ENCODE assay signal across 9 mouse cellular contexts in the genomic region with DNA sequence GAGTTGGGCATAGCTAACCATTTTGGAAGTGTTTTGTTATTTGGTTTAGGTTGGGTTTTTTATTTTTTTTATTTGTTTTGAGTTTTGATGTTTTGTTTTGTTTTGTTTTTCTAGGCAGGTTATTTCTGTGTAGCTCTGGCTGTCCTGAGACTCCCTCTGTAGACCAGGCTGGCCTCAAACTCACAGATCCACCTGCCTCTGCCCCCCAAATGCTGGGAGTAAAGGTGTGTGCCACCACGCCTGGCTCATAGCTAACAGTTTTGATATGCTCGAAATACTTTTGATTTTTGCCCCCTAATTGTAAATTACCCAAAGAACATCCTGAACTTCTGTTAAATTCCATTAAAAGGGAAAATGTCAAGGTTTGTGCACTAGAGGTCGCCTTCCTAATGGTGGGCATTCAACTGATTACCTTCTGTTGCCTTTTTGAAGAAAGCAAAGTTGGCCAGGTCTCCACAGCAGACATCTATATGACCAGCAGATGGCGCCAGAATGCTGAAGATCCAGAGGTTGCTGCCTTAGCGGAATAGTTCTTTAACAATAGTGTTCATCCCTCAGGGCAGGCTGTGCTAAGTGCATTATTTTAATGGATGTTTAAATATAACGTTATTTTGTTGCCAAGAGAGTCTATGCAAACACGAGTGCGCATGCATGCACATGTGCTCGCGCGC.
DNase-seq lines count a peak whose midpoint lies in the region; ATAC-seq and TF ChIP-seq lines count a peak whose summit lies in the region.
"Had no signal": no experiment of that assay in that cellular context is flagged by ENCODE, and none has a peak within 500 bp of the region (broad histone marks: within the 10 kb centered on the region; RNA-seq: fewer than 3 reads in every experiment).

No protein-coding gene starts in this region.

- no peaks in the 10 kb centered on the region for H3K4me1 ChIP-seq in forebrain, postnatal 0 days (ENCODE audit: insufficient read depth)
- no peaks in the 10 kb centered on the region for H3K4me1 ChIP-seq in hindbrain, embryonic 10.5 days (replicated peaks)
- H3K4me1 ChIP-seq in lung, embryonic 15.5 days: no peaks in the 10 kb centered on the region

- no peaks in the 10 kb centered on the region for H3K36me3 ChIP-seq in forebrain, postnatal 0 days (ENCODE audit: insufficient read depth)
- no peaks in the 10 kb centered on the region for H3K36me3 ChIP-seq in hindbrain, embryonic 10.5 days
- no peaks in the 10 kb centered on the region for H3K36me3 ChIP-seq in lung, embryonic 15.5 days

- H3K4me2 ChIP-seq in forebrain, postnatal 0 days (ENCODE audit: low read depth): no peak overlapping the region
- no peak overlapping the region for H3K4me2 ChIP-seq in lung, embryonic 15.5 days

- DNase-seq in MN1 (ENCODE audit: low spot score): peak; percentile 78
- peak; percentile 81 for DNase-seq in cerebellum, adult 11-12 months
- peak; percentile 90 for DNase-seq in forebrain, postnatal 0 days
- peak; percentile 82 for DNase-seq in hindbrain, embryonic 10.5 days (ENCODE audit: low spot score)
- peak; percentile 30 to 66 for DNase-seq in layer of hippocampus, adult 8-10 months (ENCODE audit: low spot score in 2 of 2)
- DNase-seq in retina, embryonic 14.5 days (ENCODE audit: low spot score): peak; percentile 90
- peak; percentile 41 to 42 for DNase-seq in thymus, postnatal 36 days

- H3K27ac ChIP-seq in forebrain, postnatal 0 days (ENCODE audit: low read depth, low read length): no peak overlapping the region
- no peak overlapping the region for H3K27ac ChIP-seq in hindbrain, embryonic 10.5 days
- no peak overlapping the region for H3K27ac ChIP-seq in lung, embryonic 15.5 days

- peak; percentile 91 for TF ChIP-seq CTCF in forebrain, postnatal 0 days (IDR thresholded peaks at IDR 0.05; ENCODE audit: low read depth)

- 40% methylated on average over 11 of the region's 11 CpGs for WGBS in forebrain, postnatal 0 days
- WGBS in hindbrain, embryonic 10.5 days: 42% methylated on average over 11 of the region's 11 CpGs
- WGBS in lung, embryonic 15.5 days: 38% methylated on average over 11 of the region's 11 CpGs

- H3K27me3 ChIP-seq in forebrain, postnatal 0 days (ENCODE audit: insufficient read depth, low read length): no peaks in the 10 kb centered on the region
- H3K27me3 ChIP-seq in hindbrain, embryonic 10.5 days (ENCODE audit: insufficient read depth, poor library complexity, severe bottlenecking): no peaks in the 10 kb centered on the region
- no peaks in the 10 kb centered on the region for H3K27me3 ChIP-seq in lung, embryonic 15.5 days

- no peak overlapping the region for H3K4me3 ChIP-seq in forebrain, postnatal 0 days (ENCODE audit: low read depth, low read length)
- no peak overlapping the region for H3K4me3 ChIP-seq in hindbrain, embryonic 10.5 days
- no peak overlapping the region for H3K4me3 ChIP-seq in lung, embryonic 15.5 days
- H3K4me3 ChIP-seq: myocyte had no signal

- no peaks in the 10 kb centered on the region for H3K9me3 ChIP-seq in forebrain, postnatal 0 days (ENCODE audit: low read length)
- no peaks in the 10 kb centered on the region for H3K9me3 ChIP-seq in hindbrain, embryonic 10.5 days
- H3K9me3 ChIP-seq in lung, embryonic 15.5 days: no peaks in the 10 kb centered on the region

- ATAC-seq in forebrain, postnatal 0 days: peak; percentile 95
- ATAC-seq in lung, embryonic 15.5 days (ENCODE audit: borderline replicate concordance, extremely low read depth, low FRiP score, low TSS enrichment): peak; percentile 69; the same call in 1 of the 2 replicates

- H3K9ac ChIP-seq in forebrain, postnatal 0 days: no peak overlapping the region
- no peak overlapping the region for H3K9ac ChIP-seq in lung, embryonic 15.5 days
